Mouse (Mus musculus) thymus, adult 2 months (tissue): ENCODE results near the gene Vsig2.

ENCODE experiments used
- CTCF ChIP-seq: fragments of 200-500 bp; IDR thresholded peaks from 2 replicates; pipeline ENCODE4 v1.5.1; 2012; ENCODE audit warnings: mild to moderate bottlenecking, control low read depth, low read length, moderate library complexity, borderline replicate concordance; ENCODE audit not compliant: control insufficient read depth, poor library complexity, insufficient read depth; ENCODE audit errors: extremely low read depth
- POLR2A ChIP-seq: fragments of 200-500 bp; IDR thresholded peaks from 2 replicates; pipeline ENCODE4 v1.6.1; 2012; ENCODE audit warnings: mild to moderate bottlenecking, low read length, control low read depth, moderate library complexity; ENCODE audit not compliant: control insufficient read depth, poor library complexity, insufficient read depth; ENCODE audit errors: extremely low read depth

DNA sequence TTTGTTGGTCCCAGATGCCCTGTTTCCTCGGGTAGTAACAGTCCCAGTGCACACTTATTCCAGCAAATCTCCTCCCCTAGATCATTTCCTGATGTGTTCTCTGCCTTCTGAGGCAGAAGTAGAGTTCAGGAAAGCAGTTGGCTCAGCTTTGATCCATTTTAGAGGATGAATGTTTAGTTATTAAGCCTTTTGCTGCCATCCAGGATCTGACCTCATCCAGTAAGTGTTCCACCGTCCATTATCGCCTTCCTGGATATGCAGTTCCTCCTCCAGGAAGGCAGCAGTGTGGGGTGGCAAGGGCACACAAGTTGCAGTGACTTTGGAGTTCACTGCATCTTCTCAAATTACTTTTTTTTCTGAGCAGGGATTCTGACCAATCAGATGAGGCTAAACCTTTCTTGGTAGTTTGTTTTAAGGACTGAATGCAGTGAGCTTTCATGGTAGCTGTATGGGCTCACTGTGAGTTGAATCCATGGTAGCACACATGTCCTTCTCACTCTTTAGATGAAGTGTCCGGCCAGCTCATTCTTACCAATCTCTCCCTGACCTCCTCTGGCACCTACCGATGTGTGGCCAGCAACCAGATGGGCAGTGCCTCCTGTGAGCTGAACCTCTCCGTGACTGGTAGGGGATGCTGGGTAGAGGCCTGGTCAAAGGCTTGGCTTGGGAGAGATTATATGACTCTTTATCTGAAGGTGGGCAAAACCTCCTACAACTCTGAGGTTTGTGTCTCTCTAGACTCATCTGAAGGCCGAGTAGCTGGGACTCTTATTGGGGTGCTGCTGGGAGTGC lies 3.0 kb downstream of the Vsig2 start:
- TF ChIP-seq CTCF (no peak), POLR2A (no peak)
